Mouse (Mus musculus) gastrocnemius, postnatal 14 days (tissue): ENCODE data around the gene Bcl2l10. TPM values are rescaled to one million over a fixed set of nuclear protein-coding genes. Genes with fewer than 3 reads are reported as not detected.
"Not testable (repeated sequence)": the region's sequence is repeated elsewhere in the genome, so short reads cannot be mapped to it uniquely, and the experiment has no call there.

Source experiments
- DNase-seq: peaks from one replicate; pipeline ENCODE4 v3.0.0; 2021; ENCODE audit warnings: mixed read lengths
- intact Hi-C: fragments of 180-260 bp; cut with DNase I; formaldehyde crosslinking; loops from one replicate; pipeline ENCODE4 v1.15.1; 2025; ENCODE audit warnings: low total_unique reads
- total RNA-seq, 2 experiments: library from RNA; stranded (reverse); gene quantifications; 2 replicates each; pipeline ENCODE4 v1.2.3; 2021

Gene Bcl2l10
- total RNA-seq, 2 experiments from 2014 or later, result not detected

- DNase-seq, result no peak
- intact Hi-C loops, result no loop called here
Observed at GRCm38 (mm10) chr9:75334440-75334839, 13.1 kb upstream of the Bcl2l10 start.

- intact Hi-C loops, result no loop called here
- DNase-seq, result no peak
Observed at GRCm38 (mm10) chr9:75338016-75338415, 9.5 kb upstream of the Bcl2l10 start.

GRCm38 (mm10) chr9:75342433-75342832, 5.1 kb upstream of the Bcl2l10 start:
- DNase-seq, result no peak
- intact Hi-C loops, result no loop called here

- DNase-seq, result no peak
- intact Hi-C loops, result no loop called here
Observed at GRCm38 (mm10) chr9:75348066-75348465, 508 bp downstream of the Bcl2l10 start.

GRCm38 (mm10) chr9:75348641-75349040, 1.1 kb downstream of the Bcl2l10 start:
- no peak for DNase-seq
- intact Hi-C loops, result no loop called here

- intact Hi-C loops, result no loop called here
- no peak for DNase-seq
Observed at GRCm38 (mm10) chr9:75353094-75353493, 5.5 kb downstream of the Bcl2l10 start.

- no peak for DNase-seq
- intact Hi-C loops, result no loop called here
Observed at GRCm38 (mm10) chr9:75355783-75356182, 8.2 kb downstream of the Bcl2l10 start.

- no peak for DNase-seq
- intact Hi-C loops, result no loop called here
Observed at GRCm38 (mm10) chr9:75357087-75357654, 9.6 kb downstream of the Bcl2l10 start.

- DNase-seq, result peak; percentile 81
- intact Hi-C loops, result loop anchor here (2.0 kb wide), 1 partner anchor 77 kb away; no protein-coding TSS in a partner anchor
Observed at GRCm38 (mm10) chr9:75361699-75362098, 14.1 kb downstream of the Bcl2l10 start.

GRCm38 (mm10) chr9:75362201-75362600, 14.6 kb downstream of the Bcl2l10 start:
- intact Hi-C loops, result no loop called here
- DNase-seq, result no peak

- DNase-seq, result no peak
- intact Hi-C loops, result no loop called here
Observed at GRCm38 (mm10) chr9:75363001-75363400, 15.4 kb downstream of the Bcl2l10 start.

GRCm38 (mm10) chr9:75363702-75364101, 16.1 kb downstream of the Bcl2l10 start:
- DNase-seq, intact Hi-C loops: not testable (repeated sequence)

- DNase-seq, result no peak
- intact Hi-C loops, result no loop called here
Observed at GRCm38 (mm10) chr9:75365195-75365594, 17.6 kb downstream of the Bcl2l10 start.

GRCm38 (mm10) chr9:75366191-75366590, 18.6 kb downstream of the Bcl2l10 start:
- no peak for DNase-seq
- intact Hi-C loops, result no loop called here

- intact Hi-C loops, result no loop called here
- no peak for DNase-seq
Observed at GRCm38 (mm10) chr9:75368779-75369178, 21.2 kb downstream of the Bcl2l10 start.

GRCm38 (mm10) chr9:75375606-75376005, 28.0 kb downstream of the Bcl2l10 start:
- no peak for DNase-seq
- intact Hi-C loops, result no loop called here

GRCm38 (mm10) chr9:75376428-75376827, 28.9 kb downstream of the Bcl2l10 start:
- DNase-seq, result no peak
- intact Hi-C loops, result no loop called here

- DNase-seq, result no peak
- intact Hi-C loops, result no loop called here
Observed at GRCm38 (mm10) chr9:75378774-75379173, 31.2 kb downstream of the Bcl2l10 start.

GRCm38 (mm10) chr9:75382825-75383224, 35.3 kb downstream of the Bcl2l10 start:
- intact Hi-C loops, result no loop called here
- no peak for DNase-seq

- intact Hi-C loops, result no loop called here
Observed at GRCm38 (mm10) chr9:75383785-75384184, 36.2 kb downstream of the Bcl2l10 start.

GRCm38 (mm10) chr9:75384337-75384962, 36.9 kb downstream of the Bcl2l10 start:
- intact Hi-C loops, result no loop called here
- no peak for DNase-seq

More at GRCm38 (mm10) chr9:75383785-75384184, 36.2 kb downstream of the Bcl2l10 start:
- no peak for DNase-seq
